Mouse (Mus musculus): ENCODE data around the gene Kif21a. TPM values are rescaled to one million over a fixed set of nuclear protein-coding genes. Genes with fewer than 3 reads are reported as not detected.

The Kif21a gene
- polyA plus RNA-seq (2015; fragmentation: Nextera tagmentation; extraction: Ambion mirVana), result 63.1 and 64.4 TPM in 2 replicates

GRCm38 (mm10) chr15:91049496-91050441 is at the start of gene Kif21a:
Gene Kif21a (minus strand): TSS chr15:91049948.
- peak within 1 kb of the TSS; percentile 100 for H3K27ac ChIP-seq
- H3K9me3 ChIP-seq, result no peaks in the 10 kb centered on the region
- H3K4me1 ChIP-seq (replicated peaks), result peaks cover 45% of the 10 kb centered on the region
- H3K9ac ChIP-seq (replicated peaks), result peak within 1 kb of the TSS; percentile 98
- no peaks in the 10 kb centered on the region for H3K36me3 ChIP-seq
- peak; percentile 95 for ATAC-seq
- H3K4me3 ChIP-seq (replicated peaks), result peak within 1 kb of the TSS; percentile 76
- H3K4me2 ChIP-seq (replicated peaks), result peak within 1 kb of the TSS; percentile 68
- no peaks in the 10 kb centered on the region for H3K27me3 ChIP-seq
- WGBS, result under 1% methylated on average over 69 of the region's 89 CpGs

DNA sequence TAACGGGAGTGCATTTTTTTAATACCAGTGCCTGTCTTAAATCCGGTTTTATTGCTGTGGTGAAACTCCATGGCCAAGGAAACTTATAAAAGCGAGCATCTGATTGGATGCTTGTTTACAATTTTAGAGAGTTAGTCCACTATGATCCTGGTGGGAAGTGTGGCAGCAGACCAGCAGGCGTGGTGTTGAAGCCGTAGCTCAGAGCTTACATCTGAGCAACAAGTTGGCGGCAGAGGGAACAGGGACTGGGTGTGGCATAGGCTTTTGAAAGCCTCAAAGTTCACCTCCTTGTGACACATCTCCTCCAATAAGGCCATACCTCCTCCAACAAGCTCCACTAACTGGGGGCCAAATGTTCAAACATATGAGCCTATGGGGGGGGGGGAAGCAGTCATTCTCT is 46.9 kb upstream of the Kif21a start:
- 89% methylated on average over 6 of the region's 6 CpGs for WGBS
- Histone ChIP-seq H3K36me3 (no peaks in the 10 kb centered on the region), H3K9ac (replicated peaks) (no peak overlapping the region), H3K4me3 (replicated peaks) (no peak overlapping the region), H3K4me1 (replicated peaks) (peaks cover 9% of the 10 kb centered on the region), H3K4me2 (replicated peaks) (no peak overlapping the region), H3K27me3 (no peaks in the 10 kb centered on the region), H3K9me3 (no peaks in the 10 kb centered on the region), H3K27ac (no peak overlapping the region)
- no peak for ATAC-seq

DNA sequence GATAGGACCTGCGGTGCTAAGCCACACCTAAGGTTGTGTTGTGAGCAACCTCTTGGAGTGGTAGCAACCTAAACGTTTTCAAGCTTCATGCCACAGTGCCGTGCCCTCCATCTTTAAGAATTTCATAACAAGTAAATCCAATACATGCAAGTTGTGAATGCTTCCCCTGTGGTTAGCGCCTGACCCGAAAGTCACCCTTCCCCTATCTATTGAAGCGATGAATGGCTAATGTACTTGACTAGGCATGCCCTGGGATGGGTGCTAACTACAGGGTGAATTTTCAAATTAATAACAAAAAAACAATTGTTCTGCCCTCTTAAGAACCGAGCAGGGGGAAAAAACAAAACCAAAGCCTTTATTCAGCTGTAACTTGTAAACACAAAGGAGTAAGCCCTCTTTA is 39.7 kb upstream of the Kif21a start:
- Histone ChIP-seq H3K9me3 (no peaks in the 10 kb centered on the region), H3K9ac (replicated peaks) (no peak overlapping the region), H3K4me2 (replicated peaks) (no peak overlapping the region), H3K27me3 (no peaks in the 10 kb centered on the region), H3K4me1 (replicated peaks) (peaks cover 11% of the 10 kb centered on the region), H3K27ac (no peak overlapping the region), H3K4me3 (replicated peaks) (no peak overlapping the region), H3K36me3 (no peaks in the 10 kb centered on the region)
- ATAC-seq, result no peak
- WGBS, result 75% methylated on average over 7 of the region's 7 CpGs

- Histone ChIP-seq H3K27me3 (no peaks in the 10 kb centered on the region), H3K4me1 (replicated peaks) (peaks cover 11% of the 10 kb centered on the region), H3K9me3 (no peaks in the 10 kb centered on the region), H3K4me2 (replicated peaks) (no peak overlapping the region), H3K36me3 (no peaks in the 10 kb centered on the region), H3K27ac (no peak overlapping the region), H3K4me3 (replicated peaks) (no peak overlapping the region), H3K9ac (replicated peaks) (no peak overlapping the region)
- WGBS, result 90% methylated on average over 12 of the region's 12 CpGs
- ATAC-seq, result no peak
These were observed 38.3 kb upstream of the Kif21a start for GRCm38 (mm10) chr15:91088071-91088470.

GRCm38 (mm10) chr15:91077457-91078410 is 28.0 kb upstream of the Kif21a start:
- no peak overlapping the region for H3K4me3 ChIP-seq (replicated peaks)
- 0 out of 2 replicates have a peak, but pooled peaks cover 4% of the 10 kb centered on the region for H3K27me3 ChIP-seq
- no peaks in the 10 kb centered on the region for H3K36me3 ChIP-seq
- H3K9ac ChIP-seq (replicated peaks), result no peak overlapping the region
- ATAC-seq, result peak; percentile 71
- no peak overlapping the region for H3K4me2 ChIP-seq (replicated peaks)
- no peak overlapping the region for H3K27ac ChIP-seq
- peaks cover 14% of the 10 kb centered on the region for H3K4me1 ChIP-seq (replicated peaks)
- WGBS, result 25% methylated on average over 15 of the region's 15 CpGs
- no peaks in the 10 kb centered on the region for H3K9me3 ChIP-seq

DNA sequence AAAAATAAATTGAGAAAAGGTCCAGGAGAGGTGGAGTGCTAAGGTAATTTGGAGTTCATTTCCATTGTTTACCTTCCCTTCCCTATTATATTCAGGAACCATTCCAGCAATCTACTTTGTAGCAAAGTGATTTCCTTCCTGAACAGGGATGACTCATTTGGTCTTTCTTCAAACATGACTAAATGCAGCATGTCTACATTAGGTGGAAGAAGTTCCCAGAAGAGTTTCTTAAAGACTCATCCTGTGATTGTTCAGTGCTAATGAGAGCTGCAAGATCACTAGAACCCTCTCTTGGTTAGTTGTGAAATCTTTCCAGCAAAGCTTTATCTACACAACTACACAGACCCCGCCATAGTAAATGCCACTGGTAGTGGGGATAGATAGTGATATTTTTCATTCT is 22.7 kb upstream of the Kif21a start:
- Histone ChIP-seq H3K4me1 (replicated peaks) (peaks cover 1% of the 10 kb centered on the region; the same call in 1 of the 2 replicates), H3K4me3 (replicated peaks) (no peak overlapping the region), H3K9me3 (no peaks in the 10 kb centered on the region), H3K4me2 (replicated peaks) (no peak overlapping the region), H3K27me3 (0 out of 2 replicates have a peak, but pooled peaks cover 4% of the 10 kb centered on the region), H3K36me3 (no peaks in the 10 kb centered on the region), H3K9ac (replicated peaks) (no peak overlapping the region), H3K27ac (no peak overlapping the region)
- no peak for ATAC-seq
- whole genome bisulfite sequencing, result 83% methylated on average over 1 of the region's 1 CpGs

DNA sequence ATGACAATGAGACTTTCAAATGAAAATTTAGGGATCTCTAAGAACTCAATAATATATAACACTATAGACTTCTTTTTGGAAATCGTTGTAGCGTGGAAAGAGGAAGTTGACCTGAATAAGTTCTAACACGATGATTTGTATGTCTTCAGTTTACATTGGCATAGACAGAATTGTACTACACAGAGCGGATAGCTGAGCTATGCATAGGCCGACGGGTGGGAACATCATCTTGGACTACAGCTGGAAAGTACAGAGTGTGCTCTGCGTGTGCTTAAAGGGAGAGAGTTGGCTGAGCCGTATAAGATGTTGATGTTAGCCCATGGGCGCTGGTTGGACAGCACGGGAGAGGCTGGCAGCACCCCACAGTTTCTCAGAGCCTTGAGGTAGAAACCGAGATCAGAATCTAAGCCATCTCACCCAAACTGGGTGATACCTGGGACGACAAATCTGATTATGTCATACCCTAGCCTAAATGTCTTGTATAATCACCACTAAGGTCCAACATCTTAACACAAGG is 14.6 kb upstream of the Kif21a start:
- ATAC-seq, result no peak
- no peaks in the 10 kb centered on the region for H3K27me3 ChIP-seq
- WGBS, result 86% methylated on average over 12 of the region's 12 CpGs
- H3K4me3 ChIP-seq (replicated peaks), result no peak overlapping the region
- no peak overlapping the region for H3K4me2 ChIP-seq (replicated peaks)
- no peak overlapping the region for H3K9ac ChIP-seq (replicated peaks)
- H3K36me3 ChIP-seq, result no peaks in the 10 kb centered on the region
- no peak overlapping the region for H3K27ac ChIP-seq
- H3K4me1 ChIP-seq (replicated peaks), result peaks cover 13% of the 10 kb centered on the region
- no peaks in the 10 kb centered on the region for H3K9me3 ChIP-seq

GRCm38 (mm10) chr15:91063845-91064244 is 14.1 kb upstream of the Kif21a start:
- Histone ChIP-seq H3K4me1 (replicated peaks) (peaks cover 13% of the 10 kb centered on the region), H3K9ac (replicated peaks) (no peak overlapping the region), H3K27me3 (no peaks in the 10 kb centered on the region), H3K9me3 (no peaks in the 10 kb centered on the region), H3K27ac (0 out of 2 replicates have a peak overlapping the region, but pooled peaks have one; percentile 14), H3K4me2 (replicated peaks) (no peak overlapping the region), H3K36me3 (no peaks in the 10 kb centered on the region), H3K4me3 (replicated peaks) (no peak overlapping the region)
- ATAC-seq, result peak; percentile 80
- WGBS, result 46% methylated on average over 7 of the region's 7 CpGs

GRCm38 (mm10) chr15:91056866-91057342 is 7.2 kb upstream of the Kif21a start:
- Histone ChIP-seq H3K27me3 (no peaks in the 10 kb centered on the region), H3K4me1 (replicated peaks) (peaks cover 31% of the 10 kb centered on the region), H3K9ac (replicated peaks) (no peak overlapping the region), H3K9me3 (no peaks in the 10 kb centered on the region), H3K36me3 (no peaks in the 10 kb centered on the region), H3K4me3 (replicated peaks) (no peak overlapping the region), H3K27ac (peak overlapping the region; percentile 64; the same call in 1 of the 2 replicates), H3K4me2 (replicated peaks) (no peak overlapping the region)
- ATAC-seq, result peak; percentile 59
- WGBS, result 52% methylated on average over 3 of the region's 3 CpGs

GRCm38 (mm10) chr15:91056176-91056865 is 6.6 kb upstream of the Kif21a start:
- Histone ChIP-seq H3K27me3 (no peaks in the 10 kb centered on the region), H3K4me2 (replicated peaks) (no peak overlapping the region), H3K27ac (peak overlapping the region; percentile 64; the same call in 1 of the 2 replicates), H3K9me3 (no peaks in the 10 kb centered on the region), H3K4me3 (replicated peaks) (no peak overlapping the region), H3K36me3 (no peaks in the 10 kb centered on the region), H3K4me1 (replicated peaks) (peaks cover 37% of the 10 kb centered on the region), H3K9ac (replicated peaks) (no peak overlapping the region)
- peak; percentile 84 for ATAC-seq
- WGBS, result 22% methylated on average over 5 of the region's 5 CpGs

DNA sequence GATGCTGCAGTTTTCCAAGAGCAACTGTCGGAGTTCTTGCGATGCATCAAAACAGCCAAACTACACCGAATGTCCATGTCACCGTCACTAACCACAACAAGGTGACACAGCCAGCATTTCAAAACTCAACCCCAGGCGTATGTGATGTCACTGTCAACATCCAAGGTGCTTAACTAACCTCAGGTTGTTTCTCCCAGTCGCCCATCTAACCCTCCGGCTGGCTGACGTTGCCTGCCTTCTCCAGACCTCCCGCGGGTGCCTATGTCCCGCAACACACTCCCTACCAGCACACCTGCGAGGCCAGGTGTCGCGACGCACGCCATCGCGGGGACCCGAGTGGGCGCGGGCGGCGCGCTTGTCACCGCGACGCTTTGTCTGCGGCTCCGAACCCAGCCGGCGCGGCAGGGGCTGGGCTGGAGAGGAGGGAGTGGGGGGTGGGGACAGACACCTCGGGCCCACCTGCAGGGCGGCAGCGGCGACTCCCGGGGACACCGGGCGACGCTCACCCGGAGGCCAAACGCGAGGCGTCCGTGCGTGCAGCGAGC is 725 bp downstream of the Kif21a start:
- H3K27me3 ChIP-seq, result no peaks in the 10 kb centered on the region
- H3K4me3 ChIP-seq (replicated peaks), result peak overlapping the region; percentile 76
- 0 out of 2 replicates have a peak, but pooled peaks cover 5% of the 10 kb centered on the region for H3K36me3 ChIP-seq
- peak overlapping the region; percentile 98 for H3K9ac ChIP-seq (replicated peaks)
- peak overlapping the region; percentile 100 for H3K27ac ChIP-seq
- H3K4me1 ChIP-seq (replicated peaks), result peaks cover 43% of the 10 kb centered on the region
- peak overlapping the region; percentile 68 for H3K4me2 ChIP-seq (replicated peaks)
- under 1% methylated on average over 46 of the region's 47 CpGs for WGBS
- H3K9me3 ChIP-seq, result no peaks in the 10 kb centered on the region
- ATAC-seq, result peak; percentile 67
